Mouse (Mus musculus) olfactory bulb, adult 2 months (tissue): ENCODE measurements around the gene Ppil2. TPM values are rescaled to one million over a fixed set of nuclear protein-coding genes. Genes with fewer than 3 reads are reported as not detected.

ENCODE experiments used
- H3K27ac ChIP-seq: fragments of 200-500 bp; 2 replicates; pipeline ENCODE4 v1.5.1; 2012; ENCODE audit warnings: low read depth, low read length; ENCODE audit not compliant: insufficient read depth
- H3K4me1 ChIP-seq: fragments of 200-500 bp; 2 replicates; pipeline ENCODE4 v1.6.1; 2012; ENCODE audit warnings: low read length; ENCODE audit not compliant: control insufficient read depth, insufficient read depth
- H3K4me3 ChIP-seq: fragments of 200-500 bp; 2 replicates; pipeline ENCODE4 v1.5.1; 2012; ENCODE audit warnings: mild to moderate bottlenecking, low read depth, low read length, moderate library complexity; ENCODE audit not compliant: insufficient read depth
- CTCF ChIP-seq: fragments of 200-500 bp; IDR thresholded peaks from 2 replicates; pipeline ENCODE4 v1.5.1; 2012; ENCODE audit warnings: low read depth, mild to moderate bottlenecking, low read length, moderate library complexity; ENCODE audit not compliant: insufficient read depth
- POLR2A ChIP-seq: fragments of 200-500 bp; IDR thresholded peaks from 2 replicates; pipeline ENCODE4 v1.6.1; 2012; ENCODE audit warnings: mild to moderate bottlenecking, low read depth, low read length, moderate library complexity; ENCODE audit not compliant: insufficient read depth
- WGBS: fragments of 180-500 bp; shearing (Covaris S2); methylation state at CpG from one replicate; pipeline ENCODE4 v1.1.7; 2018; 5-methylcytosine and 5-hydroxymethylcytosine counted together
- polyA plus RNA-seq: library from polyadenylated mRNA; stranded (reverse); fragments of >200 nt; gene quantifications from 2 replicates; pipeline ENCODE4 v1.2.4, GENCODE M21; 2012; ENCODE audit warnings: low replicate concordance; ENCODE audit not compliant: missing spikeins, insufficient read depth, insufficient read length

Gene Ppil2
- polyA plus RNA-seq, 1 experiment: not detected

DNA sequence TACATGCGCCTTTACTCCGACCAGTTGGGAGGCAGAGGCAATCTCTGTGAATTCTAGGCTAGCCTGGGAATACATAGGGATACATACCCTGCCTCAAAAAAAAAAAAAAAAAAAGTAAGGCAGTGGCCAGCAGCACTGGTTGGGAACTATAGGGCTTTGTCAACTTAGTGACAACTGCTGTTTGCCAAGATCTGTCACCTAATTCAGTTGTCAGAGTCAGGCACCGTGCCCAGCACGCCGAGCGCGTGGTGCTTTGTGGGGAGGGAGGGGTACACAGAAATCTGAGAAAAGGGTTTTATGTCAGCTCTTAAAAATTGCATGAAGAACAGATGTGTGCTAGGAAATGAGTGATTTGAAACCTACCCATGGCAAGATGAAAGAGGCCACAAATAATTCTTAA is 33.0 kb downstream of the Ppil2 start:
- H3K4me1 ChIP-seq: peaks cover 2% of the 10 kb centered on the region; the same call in 1 of the 2 replicates
- TF ChIP-seq CTCF: no peak
- TF ChIP-seq POLR2A: no peak
- H3K4me3 ChIP-seq: no peak overlapping the region
- H3K27ac ChIP-seq: no peak overlapping the region
- WGBS: 66% methylated on average over 7 of the region's 7 CpGs

DNA sequence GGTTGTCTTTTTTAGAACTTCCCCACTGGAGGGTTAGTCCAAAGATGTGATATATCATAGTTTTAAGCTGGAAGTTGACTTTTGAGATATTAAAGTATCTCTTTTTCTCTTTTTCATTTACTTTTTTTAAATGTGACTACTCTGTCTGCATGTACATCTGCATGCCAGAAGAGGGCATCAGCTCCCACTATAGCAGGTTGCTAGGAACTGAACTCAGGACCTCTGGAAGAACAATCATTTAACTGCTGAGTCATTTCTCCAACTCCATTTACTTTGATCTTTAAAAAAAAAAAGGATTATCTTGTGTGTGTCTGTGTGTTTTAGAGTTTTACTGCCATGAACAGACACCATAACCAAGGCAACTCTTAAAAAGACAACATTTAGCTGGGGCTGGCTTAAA is 34.2 kb downstream of the Ppil2 start:
- Histone ChIP-seq H3K4me1 (no peaks in the 10 kb centered on the region), H3K27ac (no peak overlapping the region), H3K4me3 (no peak overlapping the region)
- TF ChIP-seq CTCF (no peak), POLR2A (no peak)

- H3K4me1 ChIP-seq: no peaks in the 10 kb centered on the region
- H3K27ac ChIP-seq: no peak overlapping the region
- WGBS: 97% methylated on average over 2 of the region's 2 CpGs
- TF ChIP-seq POLR2A (no peak), CTCF (no peak)
- no peak overlapping the region for H3K4me3 ChIP-seq
Observed at GRCm38 (mm10) chr16:17076301-17076700, 34.8 kb downstream of the Ppil2 start.

GRCm38 (mm10) chr16:17073000-17073399 is 38.1 kb downstream of the Ppil2 start:
- no peak for TF ChIP-seq POLR2A
- no peak for TF ChIP-seq CTCF
- H3K4me1 ChIP-seq: peaks cover 3% of the 10 kb centered on the region; the same call in 1 of the 2 replicates
- 92% methylated on average over 7 of the region's 7 CpGs for WGBS

DNA sequence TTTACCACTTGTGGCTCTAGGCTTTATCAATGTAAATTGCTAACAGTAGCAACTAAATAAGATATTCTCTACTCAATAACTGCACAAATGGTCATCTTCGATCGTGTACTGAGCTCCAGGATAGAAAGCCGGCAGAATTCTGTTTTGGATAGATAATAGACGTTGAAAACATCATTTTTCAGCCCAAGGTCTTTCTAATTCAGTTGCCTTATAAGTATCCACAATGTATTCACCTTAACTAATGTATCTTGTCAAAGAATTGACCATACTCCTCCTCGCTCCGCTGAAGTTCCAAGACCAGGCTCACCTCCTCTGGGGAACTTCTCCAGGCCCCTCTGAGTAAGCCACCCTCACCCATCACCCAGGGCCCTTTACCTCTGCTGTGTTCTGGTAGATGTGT is 40.3 kb downstream of the Ppil2 start:
- TF ChIP-seq POLR2A (no peak), CTCF (no peak)
- Histone ChIP-seq H3K27ac (no peak overlapping the region), H3K4me3 (0 out of 2 replicates have a peak overlapping the region, but pooled peaks have one; percentile 10), H3K4me1 (peaks cover 3% of the 10 kb centered on the region; the same call in 1 of the 2 replicates)
- 34% methylated on average over 6 of the region's 6 CpGs for WGBS

More at GRCm38 (mm10) chr16:17073000-17073399, 38.1 kb downstream of the Ppil2 start:
- Histone ChIP-seq H3K27ac (no peak overlapping the region), H3K4me3 (no peak overlapping the region)

- under 1% methylated on average over 76 of the region's 76 CpGs for WGBS
- no peak for TF ChIP-seq CTCF
- TF ChIP-seq POLR2A: peak; percentile 54
- peak within 1 kb of the TSS; percentile 93 for H3K4me3 ChIP-seq
Observed at GRCm38 (mm10) chr16:17069511-17070443, 41.3 kb downstream of the Ppil2 start, which contains the start of gene Ypel1. Gene Ypel1 (plus strand): TSS chr16:17069696.

DNA sequence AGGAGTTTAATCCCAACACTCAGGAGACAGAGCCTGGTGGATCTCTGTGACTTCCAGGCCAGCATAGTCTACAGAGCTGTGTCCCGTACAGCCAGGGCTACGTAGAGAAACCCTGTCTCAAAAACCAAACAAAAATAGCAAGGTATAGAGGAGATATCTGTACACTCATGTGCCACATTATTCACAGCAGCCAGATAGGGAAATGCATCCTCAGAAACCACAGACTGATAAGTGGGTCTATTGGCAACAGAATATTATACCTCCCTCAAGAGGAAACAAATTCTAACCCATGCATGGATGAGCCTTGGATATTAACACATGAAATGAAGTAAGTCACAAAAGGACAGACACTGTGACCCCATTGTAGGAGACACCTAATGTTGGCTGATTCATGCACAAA is 43.5 kb downstream of the Ppil2 start:
- no peak overlapping the region for H3K4me3 ChIP-seq
- peaks cover 3% of the 10 kb centered on the region; the same call in 1 of the 2 replicates for H3K4me1 ChIP-seq
- H3K27ac ChIP-seq: no peak overlapping the region
- 97% methylated on average over 2 of the region's 2 CpGs for WGBS
- TF ChIP-seq POLR2A (no peak), CTCF (no peak)

More at GRCm38 (mm10) chr16:17069511-17070443, 41.3 kb downstream of the Ppil2 start, which contains the start of gene Ypel1:
- H3K4me1 ChIP-seq: peaks cover 3% of the 10 kb centered on the region; the same call in 1 of the 2 replicates
- H3K27ac ChIP-seq: peak within 1 kb of the TSS; percentile 38

DNA sequence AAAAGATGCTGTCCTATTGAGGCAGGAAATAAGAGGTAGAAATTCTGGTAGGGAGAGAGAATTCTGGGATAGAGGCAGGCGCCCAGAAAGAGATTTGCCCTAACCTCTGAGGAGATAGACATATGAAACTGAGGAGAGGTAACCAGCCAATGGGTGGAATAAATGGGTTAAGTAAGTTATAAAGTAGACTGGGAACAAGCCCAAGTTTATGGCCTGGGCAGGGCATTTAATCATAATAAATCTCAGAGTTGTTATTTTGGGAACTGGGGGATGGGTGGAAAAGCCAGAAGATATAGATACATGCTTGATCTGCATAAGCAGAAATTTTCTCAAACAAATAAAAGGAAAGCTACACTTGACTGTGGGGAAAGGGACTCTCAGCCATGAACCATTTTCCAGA is 48.7 kb downstream of the Ppil2 start:
- H3K4me1 ChIP-seq: no peaks in the 10 kb centered on the region
- 69% methylated on average over 1 of the region's 1 CpGs for WGBS
- TF ChIP-seq CTCF (no peak), POLR2A (no peak)
- no peak overlapping the region for H3K27ac ChIP-seq
- no peak overlapping the region for H3K4me3 ChIP-seq

- no peak for TF ChIP-seq CTCF
- no peak for TF ChIP-seq POLR2A
- Histone ChIP-seq H3K4me3 (no peak overlapping the region), H3K27ac (no peak overlapping the region), H3K4me1 (peaks cover 6% of the 10 kb centered on the region)
- 25% methylated on average over 3 of the region's 3 CpGs for WGBS
Observed at GRCm38 (mm10) chr16:17055584-17055983, 55.5 kb downstream of the Ppil2 start.
